Mouse (Mus musculus) embryonic facial prominence, embryonic 11.5 days (tissue): ENCODE measurements at regions not wholly inside any gene's neighbourhood (a gene's known extent, or its start where the extent isn't known, plus 50 kb on each side); places are given as distances from the start of the nearest gene placed in this dataset.
A peak's percentile ranks its signal among the peaks of the same experiment; 100 is the strongest.
"Not testable (repeated sequence)": the region's sequence is repeated elsewhere in the genome, so short reads cannot be mapped to it uniquely, and the experiment has no call there.

Experiments used
- ATAC-seq: fragments of 200-750 bp; cut with Nextera tagmentation; replicated peaks from 2 replicates; pipeline ENCODE4 v1.8.0; 2017; ENCODE audit warnings: low read depth; ENCODE audit not compliant: insufficient number of reproducible peaks, low FRiP score, low TSS enrichment
- DNase-seq: peaks from one replicate; pipeline ENCODE4 v3.0.0-alpha.2; 2015; ENCODE audit warnings: low spot score
- H3K27ac ChIP-seq: fragments of 300-500 bp; sonication (generic); replicated peaks from 2 replicates; pipeline ENCODE4 v1.5.1; 2014; ENCODE audit warnings: mild to moderate bottlenecking, low read depth, low read length, control low read depth
- H3K27me3 ChIP-seq: fragments of 300-500 bp; sonication (generic); 2 replicates; pipeline ENCODE4 v1.6.1; 2014; ENCODE audit warnings: mild to moderate bottlenecking, low read length, moderate library complexity, mixed read lengths; ENCODE audit not compliant: control insufficient read depth, insufficient read depth
- H3K36me3 ChIP-seq: fragments of 300-500 bp; sonication (generic); replicated peaks from 2 replicates; pipeline ENCODE4 v1.6.1; 2014; ENCODE audit warnings: low read depth, mild to moderate bottlenecking, low read length, moderate library complexity, mixed read lengths; ENCODE audit not compliant: control insufficient read depth, insufficient read depth
- H3K4me1 ChIP-seq: fragments of 300-500 bp; sonication (generic); 2 replicates; pipeline ENCODE4 v1.6.1; 2014; ENCODE audit warnings: low read length, mixed read lengths; ENCODE audit not compliant: control insufficient read depth, insufficient read depth
- H3K4me2 ChIP-seq: fragments of 300-500 bp; sonication (generic); 2 replicates; pipeline ENCODE4 v1.6.1; 2014; ENCODE audit warnings: low read depth, mild to moderate bottlenecking, control low read depth, low read length, moderate library complexity
- H3K4me3 ChIP-seq: fragments of 300-500 bp; sonication (generic); 2 replicates; pipeline ENCODE4 v1.5.1; 2014; ENCODE audit warnings: low read depth, low read length, control low read depth
- H3K9ac ChIP-seq: fragments of 300-500 bp; sonication (generic); replicated peaks from 2 replicates; pipeline ENCODE4 v1.6.1; 2014; ENCODE audit warnings: mild to moderate bottlenecking, control low read depth, low read length
- H3K9me3 ChIP-seq: fragments of 300-500 bp; sonication (generic); replicated peaks from 2 replicates; pipeline ENCODE4 v1.6.1; 2016; ENCODE audit warnings: mild to moderate bottlenecking, low read length, inconsistent platforms, mixed read lengths; ENCODE audit not compliant: control insufficient read depth
- WGBS: fragments of 180-500 bp; shearing (Covaris S2); extraction: QIAGEN DNeasy Blood & Tissue Kit; methylation state at CpG from one replicate; pipeline ENCODE4 v1.1.7; 2014; 5-methylcytosine and 5-hydroxymethylcytosine counted together

- Histone ChIP-seq H3K36me3 (no peaks in the 10 kb centered on the region), H3K9ac (no peak overlapping the region), H3K4me2 (no peak overlapping the region), H3K27ac (no peak overlapping the region), H3K9me3 (no peaks in the 10 kb centered on the region), H3K27me3 (no peaks in the 10 kb centered on the region), H3K4me1 (no peaks in the 10 kb centered on the region), H3K4me3 (no peak overlapping the region)
- ATAC-seq, result no peak
- DNase-seq, result no peak
- WGBS, result 91% methylated on average over 1 of the region's 2 CpGs
These were observed 600.4 kb downstream of the Crisp4 start for GRCm38 (mm10) chr1:17545311-17545710.

DNA sequence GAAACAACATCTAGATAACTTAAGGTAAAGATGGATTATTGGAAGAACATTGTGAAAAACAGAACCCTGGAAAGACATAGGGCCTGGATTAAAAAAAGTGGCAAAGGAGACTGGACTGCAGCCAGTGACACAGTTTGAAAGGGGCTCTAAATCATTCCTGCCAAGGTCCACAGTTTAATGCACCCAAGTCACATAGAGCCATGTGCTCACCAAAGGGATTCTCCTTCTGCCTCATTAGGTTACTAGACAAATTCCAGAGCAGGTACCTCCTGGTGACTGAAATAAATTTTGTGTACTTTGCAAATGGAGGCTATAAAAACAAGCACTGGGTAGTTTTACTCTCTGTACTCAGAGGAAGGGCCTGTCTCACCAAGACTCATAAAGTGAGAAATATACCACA, 607.5 kb downstream of the Crisp4 start:
- no peak overlapping the region for H3K9ac ChIP-seq
- H3K4me3 ChIP-seq, result no peak overlapping the region
- H3K9me3 ChIP-seq, result no peaks in the 10 kb centered on the region
- ATAC-seq (no peak), DNase-seq (no peak)
- no peaks in the 10 kb centered on the region for H3K36me3 ChIP-seq
- no peaks in the 10 kb centered on the region for H3K27me3 ChIP-seq
- H3K27ac ChIP-seq, result no peak overlapping the region
- no peaks in the 10 kb centered on the region for H3K4me1 ChIP-seq
- H3K4me2 ChIP-seq, result no peak overlapping the region

- not testable (repeated sequence) for DNase-seq, ATAC-seq, H3K9me3 ChIP-seq, H3K36me3 ChIP-seq, H3K27ac ChIP-seq, H3K4me2 ChIP-seq, H3K9ac ChIP-seq, H3K4me3 ChIP-seq, H3K27me3 ChIP-seq, H3K4me1 ChIP-seq
These were observed 614.4 kb downstream of the Crisp4 start for GRCm38 (mm10) chr1:17531291-17531690.

DNA sequence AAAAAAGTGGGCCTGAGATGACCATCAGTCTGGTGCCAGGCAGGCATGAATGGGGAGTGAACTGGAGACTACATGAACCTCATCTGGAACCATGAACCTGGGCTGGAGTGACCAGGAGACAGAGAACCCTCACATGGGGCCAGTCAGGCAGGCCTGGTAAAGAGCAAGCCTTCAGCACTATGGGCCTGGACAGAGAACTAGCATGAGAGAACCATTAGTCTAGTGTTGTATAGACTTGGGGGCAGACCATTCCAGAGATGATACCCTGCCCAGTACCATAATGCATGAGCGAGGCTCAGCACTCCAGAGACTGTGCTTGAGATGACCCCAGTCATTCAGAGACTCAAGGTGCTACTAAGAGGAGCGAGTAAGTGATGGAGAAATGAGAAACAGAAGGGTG, 625.6 kb downstream of the Crisp4 start:
- 85% methylated on average over 2 of the region's 2 CpGs for WGBS
- no peak for ATAC-seq
- H3K36me3 ChIP-seq, result no peaks in the 10 kb centered on the region

GRCm38 (mm10) chr1:17506125-17507112, 639.3 kb downstream of the Crisp4 start:
- 85% methylated on average over 6 of the region's 6 CpGs for WGBS
- Histone ChIP-seq H3K9me3 (no peaks in the 10 kb centered on the region), H3K27ac (no peak overlapping the region), H3K36me3 (no peaks in the 10 kb centered on the region), H3K4me1 (no peaks in the 10 kb centered on the region), H3K4me3 (no peak overlapping the region), H3K9ac (no peak overlapping the region), H3K27me3 (no peaks in the 10 kb centered on the region), H3K4me2 (no peak overlapping the region)
- ATAC-seq (0 out of 2 replicates have a peak, but pooled peaks have one; percentile 44), DNase-seq (peak; percentile 23)

More for the DNA sequence above, 625.6 kb downstream of the Crisp4 start:
- no peaks in the 10 kb centered on the region for H3K4me1 ChIP-seq
- DNase-seq, result no peak
- H3K4me2 ChIP-seq, result no peak overlapping the region
- no peaks in the 10 kb centered on the region for H3K27me3 ChIP-seq
- H3K9me3 ChIP-seq, result no peaks in the 10 kb centered on the region
- no peak overlapping the region for H3K4me3 ChIP-seq
- H3K27ac ChIP-seq, result no peak overlapping the region
- no peak overlapping the region for H3K9ac ChIP-seq

- H3K9ac ChIP-seq, result no peak overlapping the region
- no peaks in the 10 kb centered on the region for H3K27me3 ChIP-seq
- no peaks in the 10 kb centered on the region for H3K4me1 ChIP-seq
- no peaks in the 10 kb centered on the region for H3K36me3 ChIP-seq
- no peak overlapping the region for H3K4me2 ChIP-seq
- no peak for ATAC-seq
- no peaks in the 10 kb centered on the region for H3K9me3 ChIP-seq
- no peak for DNase-seq
- WGBS, result 47% methylated on average over 3 of the region's 3 CpGs
- no peak overlapping the region for H3K27ac ChIP-seq
- H3K4me3 ChIP-seq, result no peak overlapping the region
These were observed 652.1 kb downstream of the Crisp4 start for GRCm38 (mm10) chr1:17493596-17493995.

GRCm38 (mm10) chr1:17489854-17490202, 655.9 kb downstream of the Crisp4 start:
- H3K27ac ChIP-seq, ATAC-seq, H3K9ac ChIP-seq, H3K9me3 ChIP-seq, H3K4me3 ChIP-seq, H3K27me3 ChIP-seq, H3K4me2 ChIP-seq, H3K36me3 ChIP-seq, H3K4me1 ChIP-seq, DNase-seq: not testable (repeated sequence)

GRCm38 (mm10) chr1:17489192-17489853, 656.4 kb downstream of the Crisp4 start:
- H3K4me3 ChIP-seq, H3K27me3 ChIP-seq, H3K27ac ChIP-seq, H3K4me1 ChIP-seq, H3K4me2 ChIP-seq, H3K9ac ChIP-seq, H3K36me3 ChIP-seq, H3K9me3 ChIP-seq, DNase-seq, ATAC-seq: not testable (repeated sequence)
- 80% methylated on average over 6 of the region's 6 CpGs for WGBS
